Mouse (Mus musculus) brain, embryonic 14.5 days (tissue): ENCODE results near the gene Tnfrsf13c. TPM values are rescaled to one million over a fixed set of nuclear protein-coding genes. Genes with fewer than 3 reads are reported as not detected.

Experiments
- DNase-seq: peaks from one replicate; pipeline ENCODE4 v3.0.0-alpha.2; 2011; ENCODE audit warnings: low read depth
- CTCF ChIP-seq: fragments of 200-500 bp; IDR thresholded peaks from 2 replicates; pipeline ENCODE4 v1.5.1; 2012; ENCODE audit warnings: inconsistent platforms, mild to moderate bottlenecking, moderate library complexity, borderline replicate concordance; ENCODE audit not compliant: insufficient read depth, insufficient read length; ENCODE audit errors: extremely low read depth
- POLR2A ChIP-seq: fragments of 200-500 bp; IDR thresholded peaks from 2 replicates; pipeline ENCODE4 v1.6.1; 2012; ENCODE audit warnings: mild to moderate bottlenecking, inconsistent platforms, borderline replicate concordance; ENCODE audit not compliant: poor library complexity, insufficient read depth, insufficient read length, severe bottlenecking; ENCODE audit errors: extremely low read depth
- polyA plus RNA-seq: library from polyadenylated mRNA; depleted of rRNA; stranded (reverse); fragments of >200 nt; gene quantifications from 2 replicates; pipeline ENCODE4 v1.2.3, GENCODE M21; 2012

Tnfrsf13c gene
- polyA plus RNA-seq, 1 experiment = 0.30 TPM

GRCm38 (mm10) chr15:82221104-82221860 is 2.9 kb downstream of the Tnfrsf13c start:
- no peak for DNase-seq
- TF ChIP-seq CTCF = no peak
- no peak for TF ChIP-seq POLR2A

- DNase-seq = no peak
- TF ChIP-seq POLR2A = no peak
- TF ChIP-seq CTCF = no peak
Observed at GRCm38 (mm10) chr15:82220003-82220675, 4.0 kb downstream of the Tnfrsf13c start.

DNA sequence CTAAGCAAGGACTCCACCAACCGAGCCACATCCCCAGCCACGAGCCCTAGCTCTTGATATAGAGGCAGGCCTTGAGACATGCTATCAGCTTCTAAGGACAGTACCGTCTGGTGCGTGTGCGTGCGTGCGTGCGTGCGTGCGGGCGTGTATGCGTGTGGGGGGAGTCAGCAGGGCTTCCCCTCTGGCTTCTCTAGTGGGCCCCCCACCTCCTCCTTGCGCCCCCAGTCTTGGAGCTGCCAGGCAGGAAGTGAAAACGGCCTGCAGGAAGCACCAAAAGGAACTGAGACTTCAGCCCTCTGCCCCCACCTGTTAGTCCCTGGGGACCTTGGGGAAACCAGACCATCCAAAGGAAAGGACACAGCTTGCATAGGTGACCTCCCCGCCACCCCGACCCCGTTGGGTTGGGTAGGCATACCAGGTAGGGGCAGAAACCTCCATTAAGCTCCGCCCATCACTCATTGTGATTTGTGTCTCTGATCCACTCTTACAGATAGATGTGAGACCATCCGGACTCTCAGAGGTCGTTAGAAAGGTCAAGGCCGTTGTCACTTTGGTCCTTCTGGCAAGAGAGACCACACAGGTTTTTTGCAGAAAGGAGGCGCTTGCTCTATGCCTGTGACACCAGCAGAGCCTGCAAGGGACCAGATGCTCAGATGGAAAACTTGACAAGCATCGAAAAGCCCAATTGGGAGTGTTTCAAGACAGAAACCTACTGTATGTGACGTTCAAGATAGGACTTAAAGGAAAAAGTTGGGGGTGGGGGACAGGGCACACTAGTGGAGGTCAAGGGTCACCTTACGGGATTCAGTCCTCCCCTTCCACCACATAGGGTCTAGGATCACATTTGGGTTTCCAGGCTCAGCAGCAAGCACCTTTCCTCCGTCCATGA is 5.1 kb downstream of the Tnfrsf13c start:
- no peak for TF ChIP-seq POLR2A
- TF ChIP-seq CTCF = no peak
- DNase-seq = no peak

GRCm38 (mm10) chr15:82217980-82218379 is 6.2 kb downstream of the Tnfrsf13c start:
- TF ChIP-seq CTCF (no peak), POLR2A (no peak)
- DNase-seq = no peak

DNA sequence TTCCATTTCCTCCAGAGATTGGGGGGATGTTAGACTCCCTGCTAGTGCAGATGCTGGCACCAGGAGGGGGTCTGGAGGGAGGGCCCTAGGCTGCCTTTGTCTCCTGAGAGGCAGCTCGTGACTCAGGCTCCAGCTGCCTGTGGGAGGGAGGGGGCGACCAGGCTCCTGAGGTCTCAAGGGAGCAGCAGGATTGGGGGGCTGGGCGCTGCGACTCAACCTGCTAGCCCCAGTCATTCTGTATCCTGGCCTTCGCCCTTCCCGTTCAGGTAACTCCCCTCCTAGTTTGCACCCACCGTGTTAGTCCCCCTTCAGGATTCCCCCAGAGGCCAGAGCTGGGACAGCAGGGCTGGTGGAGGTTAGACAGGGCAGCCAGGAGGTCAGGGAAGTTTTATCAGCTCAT is 7.1 kb downstream of the Tnfrsf13c start:
- TF ChIP-seq POLR2A (no peak), CTCF (peak; percentile 35; the same call in 1 of the 2 replicates)
- DNase-seq = peak; percentile 58

DNA sequence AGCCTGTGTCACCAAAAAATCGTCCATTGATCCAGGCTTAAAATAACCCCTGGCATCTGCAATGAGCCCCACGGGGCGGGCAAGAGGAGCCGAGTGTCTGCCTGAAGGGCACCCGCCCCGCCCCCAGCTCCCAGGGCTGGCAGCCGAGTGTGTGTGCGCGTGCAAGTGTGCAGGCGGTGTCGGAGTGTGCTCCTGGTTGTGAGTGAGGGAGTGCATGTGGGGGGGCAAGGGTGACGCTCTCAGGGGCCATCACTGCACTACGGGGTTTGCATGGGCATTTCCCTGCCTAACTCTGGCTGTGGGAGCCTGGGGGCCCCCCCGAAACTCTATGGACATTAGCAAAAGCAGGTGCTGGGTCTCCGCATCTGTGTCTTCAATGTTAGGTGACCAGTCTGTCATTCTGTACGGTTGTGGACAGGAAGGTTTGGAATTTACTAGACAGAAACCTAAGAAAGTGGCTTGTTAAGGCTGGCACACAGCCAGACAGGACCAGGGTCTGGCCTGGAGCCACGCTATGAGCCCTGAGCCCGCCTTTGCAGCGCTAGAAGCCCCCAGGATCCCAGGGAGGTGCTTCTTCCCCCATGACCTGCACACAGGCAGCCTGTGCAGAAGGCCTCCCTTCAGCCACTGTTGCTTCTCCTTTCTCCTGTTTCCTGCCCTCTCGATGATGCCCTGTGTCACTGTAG is 7.9 kb downstream of the Tnfrsf13c start:
- TF ChIP-seq CTCF = no peak
- TF ChIP-seq POLR2A = no peak
- DNase-seq = no peak

- TF ChIP-seq POLR2A = no peak
- no peak for TF ChIP-seq CTCF
- no peak for DNase-seq
Observed at GRCm38 (mm10) chr15:82215332-82216046, 8.7 kb downstream of the Tnfrsf13c start.

DNA sequence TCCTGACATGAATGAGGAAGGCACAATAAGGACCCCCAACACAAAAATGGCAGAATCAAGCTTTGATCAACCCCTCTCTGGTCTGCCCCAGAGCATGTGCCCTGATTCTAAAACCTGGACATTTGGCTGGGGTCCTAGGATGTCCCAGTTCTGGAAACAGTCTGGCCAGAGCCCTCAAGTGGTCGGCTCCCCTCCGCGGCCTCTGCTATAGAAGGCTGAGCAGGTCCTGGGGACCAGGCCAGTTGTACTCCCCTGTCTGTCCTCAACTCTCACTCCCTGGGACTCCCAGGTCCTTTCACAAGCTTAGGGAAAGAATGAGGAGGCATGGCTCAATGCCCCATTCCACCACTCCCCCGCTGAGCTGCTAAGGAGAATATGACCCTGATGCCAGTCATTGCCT is 10.9 kb downstream of the Tnfrsf13c start:
- no peak for TF ChIP-seq CTCF
- TF ChIP-seq POLR2A = no peak

GRCm38 (mm10) chr15:82212752-82213063 is 11.5 kb downstream of the Tnfrsf13c start, which contains the start of gene Shisa8:
Gene Shisa8 (minus strand): TSS chr15:82212815.
- no peak for TF ChIP-seq CTCF
- TF ChIP-seq POLR2A = no peak
- peak; percentile 37 for DNase-seq

More for the DNA sequence above, 10.9 kb downstream of the Tnfrsf13c start:
- DNase-seq = no peak

- peak; percentile 37 for DNase-seq
- TF ChIP-seq CTCF = no peak
- TF ChIP-seq POLR2A = no peak
Observed at GRCm38 (mm10) chr15:82211911-82212751, 12.0 kb downstream of the Tnfrsf13c start.

DNA sequence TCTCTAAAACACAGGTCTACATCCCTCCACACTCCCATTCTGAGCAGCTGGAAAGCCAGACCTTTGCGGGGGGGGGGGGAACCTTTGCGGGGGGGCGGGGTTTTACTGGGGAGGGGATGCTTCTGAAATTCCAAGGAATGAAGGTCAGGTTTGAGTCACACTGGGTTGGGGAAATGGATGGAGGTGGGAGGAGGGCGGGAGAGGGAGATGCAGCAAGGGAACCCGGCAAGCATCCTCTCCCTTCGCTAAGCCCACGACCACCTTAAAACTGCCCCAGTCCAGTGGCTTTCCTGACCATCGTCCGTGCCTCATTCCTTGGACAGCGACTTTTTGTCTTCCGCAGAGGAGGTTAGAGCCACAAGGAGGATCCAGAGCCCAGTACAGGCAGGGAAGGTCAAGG is 12.9 kb downstream of the Tnfrsf13c start:
- no peak for DNase-seq
- no peak for TF ChIP-seq CTCF
- no peak for TF ChIP-seq POLR2A
